In genomic region chr13:29806871-29807270, GRCm38 (mm10) we compare ENCODE assay signal across 27 mouse cellular contexts. TPM values are rescaled to one million over a fixed set of nuclear protein-coding genes. Genes with fewer than 3 reads are reported as not detected.
DNase-seq lines count a peak whose midpoint lies in the region; ATAC-seq lines count a peak whose summit lies in the region.
"Had no signal": no experiment of that assay in that cellular context is flagged by ENCODE, and none has a peak within 500 bp of the region (broad histone marks: within the 10 kb centered on the region; RNA-seq: fewer than 3 reads in every experiment).

No protein-coding gene starts in this region.

- H3K4me3 ChIP-seq in intestine, embryonic 14.5 days (ENCODE audit: low read depth, low read length) = no peak overlapping the region
- no peak overlapping the region for H3K4me3 ChIP-seq in intestine, embryonic 15.5 days (replicated peaks)
- H3K4me3 ChIP-seq in kidney, embryonic 15.5 days (replicated peaks) = no peak overlapping the region
- H3K4me3 ChIP-seq: embryonic facial prominence, embryonic 13.5 days; heart, embryonic 13.5 days; hindbrain, embryonic 13.5 days; limb, embryonic 15.5 days; midbrain, embryonic 12.5 days; stomach, embryonic 15.5 days had no signal

- no peaks in the 10 kb centered on the region for H3K36me3 ChIP-seq in intestine, embryonic 14.5 days (ENCODE audit: control insufficient read depth, insufficient read depth, low read length)
- no peaks in the 10 kb centered on the region for H3K36me3 ChIP-seq in intestine, embryonic 15.5 days
- no peaks in the 10 kb centered on the region for H3K36me3 ChIP-seq in kidney, embryonic 15.5 days
- H3K36me3 ChIP-seq: embryonic facial prominence, embryonic 13.5 days; heart, embryonic 13.5 days; hindbrain, embryonic 13.5 days; limb, embryonic 15.5 days; midbrain, embryonic 12.5 days; stomach, embryonic 15.5 days had no signal

- intact Hi-C loops in heart, postnatal 36 days (cut with DNase I) = no loop called here

- no peaks in the 10 kb centered on the region for H3K9me3 ChIP-seq in intestine, embryonic 14.5 days (ENCODE audit: control insufficient read depth, low read length)
- no peaks in the 10 kb centered on the region for H3K9me3 ChIP-seq in intestine, embryonic 15.5 days
- H3K9me3 ChIP-seq in kidney, embryonic 15.5 days (replicated peaks) = no peaks in the 10 kb centered on the region
- H3K9me3 ChIP-seq: embryonic facial prominence, embryonic 13.5 days; G1E; heart, embryonic 13.5 days; hindbrain, embryonic 13.5 days; limb, embryonic 15.5 days; midbrain, embryonic 12.5 days; stomach, embryonic 15.5 days had no signal

- H3K27me3 ChIP-seq in intestine, embryonic 14.5 days (replicated peaks; ENCODE audit: control insufficient read depth, insufficient read depth, low read length) = no peaks in the 10 kb centered on the region
- no peaks in the 10 kb centered on the region for H3K27me3 ChIP-seq in intestine, embryonic 15.5 days (replicated peaks)
- H3K27me3 ChIP-seq in kidney, embryonic 15.5 days = no peaks in the 10 kb centered on the region
- H3K27me3 ChIP-seq: CH12.LX; embryonic facial prominence, embryonic 13.5 days; heart, embryonic 13.5 days; hindbrain, embryonic 13.5 days; limb, embryonic 15.5 days; midbrain, embryonic 12.5 days; stomach, embryonic 15.5 days had no signal

- no peak overlapping the region for H3K4me2 ChIP-seq in intestine, embryonic 14.5 days (ENCODE audit: low read length)
- H3K4me2 ChIP-seq in intestine, embryonic 15.5 days (replicated peaks) = no peak overlapping the region
- H3K4me2 ChIP-seq in kidney, embryonic 15.5 days = no peak overlapping the region
- H3K4me2 ChIP-seq: embryonic facial prominence, embryonic 13.5 days; heart, embryonic 13.5 days; hindbrain, embryonic 13.5 days; limb, embryonic 15.5 days; lung, embryonic 14.5 days; midbrain, embryonic 12.5 days; stomach, embryonic 15.5 days had no signal

- 88% methylated on average over 4 of the region's 4 CpGs for WGBS in intestine, embryonic 14.5 days
- WGBS in intestine, embryonic 15.5 days = 89% methylated on average over 4 of the region's 4 CpGs
- 88% methylated on average over 4 of the region's 4 CpGs for WGBS in kidney, embryonic 15.5 days

- no peak overlapping the region for H3K27ac ChIP-seq in intestine, embryonic 14.5 days (ENCODE audit: low read depth)
- H3K27ac ChIP-seq in intestine, embryonic 15.5 days = no peak overlapping the region
- no peak overlapping the region for H3K27ac ChIP-seq in kidney, embryonic 15.5 days
- H3K27ac ChIP-seq: embryonic facial prominence, embryonic 13.5 days; heart, embryonic 13.5 days; hindbrain, embryonic 13.5 days; limb, embryonic 15.5 days; liver, embryonic 14.5 days; midbrain, embryonic 12.5 days; stomach, embryonic 15.5 days had no signal

- H3K4me1 ChIP-seq in intestine, embryonic 14.5 days (replicated peaks; ENCODE audit: control insufficient read depth, insufficient read depth, low read length) = no peaks in the 10 kb centered on the region
- no peaks in the 10 kb centered on the region for H3K4me1 ChIP-seq in intestine, embryonic 15.5 days (replicated peaks)
- no peaks in the 10 kb centered on the region for H3K4me1 ChIP-seq in kidney, embryonic 15.5 days
- H3K4me1 ChIP-seq: heart, embryonic 13.5 days; limb, embryonic 15.5 days; stomach, embryonic 15.5 days had no signal

- no peak overlapping the region for H3K9ac ChIP-seq in intestine, embryonic 14.5 days (ENCODE audit: low read length)
- H3K9ac ChIP-seq in intestine, embryonic 15.5 days = no peak overlapping the region
- H3K9ac ChIP-seq in kidney, embryonic 15.5 days = no peak overlapping the region
- H3K9ac ChIP-seq: embryonic facial prominence, embryonic 13.5 days; forebrain, postnatal 0 days; heart, embryonic 13.5 days; hindbrain, embryonic 13.5 days; limb, embryonic 15.5 days; liver, embryonic 14.5 days; lung, embryonic 14.5 days; midbrain, embryonic 12.5 days; stomach, embryonic 15.5 days had no signal

- ATAC-seq in intestine, embryonic 14.5 days (replicated peaks; ENCODE audit: low FRiP score, low TSS enrichment, low read depth) = no peak
- ATAC-seq in intestine, embryonic 15.5 days = no peak
- ATAC-seq in kidney, embryonic 15.5 days (replicated peaks; ENCODE audit: low FRiP score) = no peak
- ATAC-seq: activated CD4-positive, CD25-positive, alpha-beta regulatory T cell, adult 4 months; forebrain, postnatal 0 days had no signal

- DNase-seq in intestine, embryonic 14.5 days (ENCODE audit: low spot score) = peak; percentile 34
- DNase-seq in cerebellum, adult 11-12 months = peak; percentile 52
- DNase-seq in cerebellum, postnatal 10 days = peak; percentile 19 to 29
- no peak for DNase-seq in testis, postnatal 10 days (ENCODE audit: low spot score)
- DNase-seq in heart, postnatal 36 days = no peak
- DNase-seq: adrenal gland, adult 8-10 months; forebrain, postnatal 0 days; gastrocnemius, postnatal 14 days; kidney, postnatal 10 days; left cerebral cortex, postnatal 4 days; lung, embryonic 14.5 days; right cerebral cortex, adult 18-20 months; right cerebral cortex, postnatal 4 days; thymus, adult 18-20 months; thymus, postnatal 36 days had no signal

RNA-seq across cellular contexts. Expression of gene Cdkal1, which starts 48.6 kb away (rescaled TPM):
- 33.9 and 35.2 TPM in 2 replicates for polyA plus RNA-seq in intestine, embryonic 14.5 days (2014; fragmentation: Nextera tagmentation; extraction: Ambion mirVana)
- polyA plus RNA-seq in intestine, embryonic 15.5 days (2015; fragmentation: Nextera tagmentation; extraction: Ambion mirVana) = 26.0 and 30.4 TPM in 2 replicates
- 33.5 and 34.7 TPM in 2 replicates for polyA plus RNA-seq in kidney, embryonic 15.5 days (2015; fragmentation: Nextera tagmentation; extraction: Ambion mirVana)
- 10 to 100 TPM; 30.8 to 32.3 TPM for total RNA-seq in heart, postnatal 36 days (2021)

Comparison
In these comparisons a context has a peak if more than half of its experiments do, and no peak if none do; other contexts are left out.
1. DNase-seq: peak in intestine, embryonic 14.5 days (single experiment), cerebellum, adult 11-12 months (single experiment) and cerebellum, postnatal 10 days (2 of 2); none in testis, postnatal 10 days (single experiment) and heart, postnatal 36 days (0 of 2).